25 mouse cellular contexts compared by ENCODE assay signal in the genomic region with DNA sequence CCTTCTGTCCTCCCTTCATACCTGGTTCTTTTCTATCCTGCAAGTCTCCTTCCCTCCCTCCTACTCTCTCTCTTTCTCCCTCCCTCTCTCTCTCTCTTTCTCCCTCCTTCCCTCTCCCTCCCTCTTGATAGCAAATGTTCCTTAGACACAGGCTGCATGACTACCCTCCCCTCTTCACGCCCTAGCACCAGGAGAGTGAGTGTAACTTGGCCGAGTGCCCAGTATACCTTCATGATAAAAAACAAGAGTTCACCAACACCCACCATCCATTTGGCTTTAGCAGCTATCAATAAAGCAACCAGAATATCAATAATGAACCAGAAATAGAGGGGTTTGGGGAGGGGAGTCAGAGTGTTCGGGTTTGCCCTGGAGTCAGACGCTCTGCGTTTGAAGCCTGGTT.
DNase-seq lines count a peak whose midpoint lies in the region; ATAC-seq lines count a peak whose summit lies in the region.
"Had no signal": no experiment of that assay in that cellular context is flagged by ENCODE, and none has a peak within 500 bp of the region (broad histone marks: within the 10 kb centered on the region; RNA-seq: fewer than 3 reads in every experiment).

No protein-coding gene starts in this region.

- no peaks in the 10 kb centered on the region for H3K27me3 ChIP-seq in heart, embryonic 14.5 days (ENCODE audit: control insufficient read depth, insufficient read depth, low read length)
- no peaks in the 10 kb centered on the region for H3K27me3 ChIP-seq in lung, embryonic 16.5 days (ENCODE audit: control insufficient read depth, insufficient read depth, low read depth, low read length)
- no peaks in the 10 kb centered on the region for H3K27me3 ChIP-seq in intestine, embryonic 16.5 days (replicated peaks; ENCODE audit: control insufficient read depth, insufficient read depth, low read length)
- peaks cover 31% of the 10 kb centered on the region for H3K27me3 ChIP-seq in forebrain, embryonic 10.5 days (ENCODE audit: poor library complexity, severe bottlenecking)
- H3K27me3 ChIP-seq: CH12.LX; embryonic facial prominence, embryonic 12.5 days; hindbrain, embryonic 12.5 days; Patski had no signal

- H3K4me3 ChIP-seq in heart, embryonic 14.5 days (ENCODE audit: control insufficient read depth in 1 of 2, insufficient read depth in 1 of 2, low read depth in 1 of 2, low read length in 2 of 2) = no peak overlapping the region
- H3K4me3 ChIP-seq in lung, embryonic 16.5 days (ENCODE audit: low read length) = no peak overlapping the region
- H3K4me3 ChIP-seq in intestine, embryonic 16.5 days (ENCODE audit: low read length) = no peak overlapping the region
- H3K4me3 ChIP-seq in forebrain, embryonic 10.5 days = no peak overlapping the region
- H3K4me3 ChIP-seq: embryonic facial prominence, embryonic 12.5 days; hindbrain, embryonic 12.5 days; midbrain, embryonic 12.5 days had no signal

- H3K4me1 ChIP-seq in heart, embryonic 14.5 days (ENCODE audit: control insufficient read depth in 2 of 2, insufficient read depth in 2 of 2, low read length in 2 of 2) = peaks cover 8 to 21% of the 10 kb centered on the region in 2 experiments
- peaks cover 21% of the 10 kb centered on the region for H3K4me1 ChIP-seq in lung, embryonic 16.5 days (replicated peaks; ENCODE audit: control insufficient read depth, insufficient read depth, low read length)
- no peaks in the 10 kb centered on the region; the same call in 1 of the 2 replicates for H3K4me1 ChIP-seq in intestine, embryonic 16.5 days (ENCODE audit: control insufficient read depth, insufficient read depth, low read length)
- H3K4me1 ChIP-seq in forebrain, embryonic 10.5 days = peaks cover 36% of the 10 kb centered on the region

- no peaks in the 10 kb centered on the region for H3K36me3 ChIP-seq in heart, embryonic 14.5 days (ENCODE audit: control insufficient read depth, insufficient read depth, low read length)
- H3K36me3 ChIP-seq in lung, embryonic 16.5 days (ENCODE audit: control insufficient read depth, insufficient read depth, low read length) = no peaks in the 10 kb centered on the region
- H3K36me3 ChIP-seq in intestine, embryonic 16.5 days (ENCODE audit: control insufficient read depth, insufficient read depth, low read length) = no peaks in the 10 kb centered on the region
- no peaks in the 10 kb centered on the region for H3K36me3 ChIP-seq in forebrain, embryonic 10.5 days (replicated peaks)
- H3K36me3 ChIP-seq: embryonic facial prominence, embryonic 12.5 days; G1E; hindbrain, embryonic 12.5 days; midbrain, embryonic 12.5 days had no signal

- ATAC-seq in heart, embryonic 14.5 days (ENCODE audit: insufficient number of reproducible peaks, insufficient read depth, low FRiP score, low read depth) = no peak
- peak; percentile 66; the same call in 1 of the 2 replicates for ATAC-seq in lung, embryonic 16.5 days (ENCODE audit: low read depth)
- ATAC-seq in intestine, embryonic 16.5 days = peak; percentile 59
- ATAC-seq: liver, postnatal 0 days; Patski had no signal

- no peak overlapping the region for H3K27ac ChIP-seq in heart, embryonic 14.5 days (replicated peaks in 1 of 2; ENCODE audit: control insufficient read depth in 1 of 2, insufficient read depth in 1 of 2, low read depth in 2 of 2, low read length in 2 of 2)
- peak overlapping the region; percentile 33; the same call in 1 of the 2 replicates for H3K27ac ChIP-seq in lung, embryonic 16.5 days (ENCODE audit: low read length)
- H3K27ac ChIP-seq in intestine, embryonic 16.5 days (ENCODE audit: low read length) = no peak overlapping the region
- H3K27ac ChIP-seq in forebrain, embryonic 10.5 days = no peak overlapping the region
- H3K27ac ChIP-seq: embryonic facial prominence, embryonic 12.5 days; hindbrain, embryonic 12.5 days; midbrain, embryonic 12.5 days had no signal

- H3K4me2 ChIP-seq in heart, embryonic 14.5 days (ENCODE audit: low read length) = 0 out of 2 replicates have a peak overlapping the region, but pooled peaks have one; percentile 6
- no peak overlapping the region for H3K4me2 ChIP-seq in lung, embryonic 16.5 days (ENCODE audit: low read depth, low read length)
- H3K4me2 ChIP-seq in intestine, embryonic 16.5 days (ENCODE audit: low read depth, low read length) = no peak overlapping the region
- H3K4me2 ChIP-seq: embryonic facial prominence, embryonic 12.5 days; hindbrain, embryonic 12.5 days; liver, embryonic 11.5 days; midbrain, embryonic 12.5 days had no signal

- H3K9me3 ChIP-seq in heart, embryonic 14.5 days (ENCODE audit: control insufficient read depth, low read length) = no peaks in the 10 kb centered on the region
- no peaks in the 10 kb centered on the region for H3K9me3 ChIP-seq in lung, embryonic 16.5 days (ENCODE audit: control insufficient read depth, low read length)
- H3K9me3 ChIP-seq in intestine, embryonic 16.5 days (ENCODE audit: control insufficient read depth, low read length) = no peaks in the 10 kb centered on the region
- H3K9me3 ChIP-seq in forebrain, embryonic 10.5 days = no peaks in the 10 kb centered on the region
- H3K9me3 ChIP-seq: embryonic facial prominence, embryonic 12.5 days; G1E; hindbrain, embryonic 12.5 days; midbrain, embryonic 12.5 days had no signal

- no peak for DNase-seq in heart, postnatal 4 days
- no peak for DNase-seq in lung, postnatal 4 days
- no peak for DNase-seq in gastrocnemius, postnatal 36 days
- DNase-seq in forebrain, embryonic 10.5 days (ENCODE audit: extremely low spot score, low spot score) = no peak
- DNase-seq: adrenal gland, adult 2 months; B cell, adult 2 months; cerebellum, adult 18-20 months; cerebellum, postnatal 14 days; forebrain, postnatal 0 days; gastrocnemius, postnatal 14 days; heart, postnatal 10 days; kidney, adult 8-10 months; kidney, postnatal 10 days; left cerebral cortex, postnatal 4 days; liver, postnatal 0 days had no signal

- 21% methylated on average over 5 of the region's 5 CpGs for WGBS in heart, embryonic 14.5 days
- WGBS in lung, embryonic 16.5 days = 30% methylated on average over 5 of the region's 5 CpGs
- WGBS in intestine, embryonic 16.5 days = 42% methylated on average over 5 of the region's 5 CpGs
- WGBS in forebrain, embryonic 10.5 days = 62% methylated on average over 5 of the region's 5 CpGs

- no peak overlapping the region for H3K9ac ChIP-seq in heart, embryonic 14.5 days (ENCODE audit: low read length)
- no peak overlapping the region for H3K9ac ChIP-seq in lung, embryonic 16.5 days (ENCODE audit: low read length)
- H3K9ac ChIP-seq in intestine, embryonic 16.5 days (ENCODE audit: low read depth, low read length) = no peak overlapping the region
- H3K9ac ChIP-seq: embryonic facial prominence, embryonic 12.5 days; forebrain, postnatal 0 days; hindbrain, embryonic 12.5 days; liver, postnatal 0 days; midbrain, embryonic 12.5 days had no signal

- intact Hi-C loops in gastrocnemius, postnatal 36 days (cut with DNase I) = no loop called here
